Mouse (Mus musculus): Measurements from ENCODE around the gene Kat2a.

GRCm38 (mm10) chr11:100720345-100720744 is 8.1 kb upstream of the Kat2a start:
- no peak for TF ChIP-seq GATA1 (IDR thresholded peaks at IDR 0.05; ENCODE audit: borderline replicate concordance, low read length)
- no peak for TF ChIP-seq FLI1 (IDR thresholded peaks at IDR 0.05; ENCODE audit: low read length)
